Mouse (Mus musculus): ENCODE measurements around the gene Hcn1. TPM values are rescaled to one million over a fixed set of nuclear protein-coding genes. Genes with fewer than 3 reads are reported as not detected.
A peak's percentile ranks its signal among the peaks of the same experiment; 100 is the strongest.

Hcn1 gene
- polyA plus RNA-seq (2016; fragmentation: Nextera tagmentation; extraction: Ambion mirVana) = 0.02 and 0.04 TPM in 2 replicates

DNA sequence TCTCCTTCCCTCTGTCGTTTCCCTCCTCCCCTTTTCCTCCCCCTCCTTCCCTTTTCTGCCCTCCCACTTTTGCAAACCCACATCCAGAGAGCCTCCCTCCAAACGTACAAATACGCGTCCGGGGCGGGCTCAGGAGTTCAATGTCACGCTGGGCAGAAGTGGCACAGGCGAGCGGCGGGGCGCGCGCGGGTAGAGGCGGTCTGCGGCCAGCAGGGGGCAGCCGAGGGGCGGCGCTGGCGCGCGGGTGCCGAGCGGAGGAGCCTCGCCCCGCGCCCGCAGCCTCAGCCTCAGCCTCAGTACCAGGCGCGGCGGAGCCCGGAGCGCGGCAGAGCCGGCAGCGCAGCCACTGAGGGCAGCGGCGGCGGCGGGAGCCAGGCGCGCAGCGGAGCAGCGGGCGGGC is at the start of gene Hcn1:
Hcn1 (plus strand) TSS at position 140 of the 400 bp plus-strand sequence.
- peak; percentile 85 for ATAC-seq
- Histone ChIP-seq H3K27ac (no peak within 1 kb of the TSS), H3K4me3 (peak within 1 kb of the TSS; percentile 50), H3K4me2 (peak within 1 kb of the TSS; percentile 73), H3K27me3 (replicated peaks) (peaks cover 33% of the 10 kb centered on the region), H3K9ac (no peak within 1 kb of the TSS), H3K36me3 (no peaks in the 10 kb centered on the region), H3K4me1 (peaks cover 10% of the 10 kb centered on the region), H3K9me3 (replicated peaks) (no peaks in the 10 kb centered on the region)
- under 1% methylated on average over 42 of the region's 45 CpGs for WGBS (ENCODE audit: insufficient replicate concordance)

GRCm38 (mm10) chr13:117567251-117567650 is 34.9 kb upstream of the Hcn1 start:
- 69% methylated on average over 8 of the region's 8 CpGs for WGBS (ENCODE audit: insufficient replicate concordance)
- Histone ChIP-seq H3K27me3 (replicated peaks) (no peaks in the 10 kb centered on the region), H3K9me3 (replicated peaks) (no peaks in the 10 kb centered on the region), H3K36me3 (no peaks in the 10 kb centered on the region), H3K4me1 (no peaks in the 10 kb centered on the region), H3K9ac (no peak overlapping the region), H3K27ac (no peak overlapping the region), H3K4me3 (no peak overlapping the region), H3K4me2 (no peak overlapping the region)
- no peak for ATAC-seq

- no peaks in the 10 kb centered on the region for H3K27me3 ChIP-seq (replicated peaks)
- H3K36me3 ChIP-seq = no peaks in the 10 kb centered on the region
- no peak overlapping the region for H3K4me3 ChIP-seq
- no peak for ATAC-seq
- H3K4me2 ChIP-seq = no peak overlapping the region
- WGBS (ENCODE audit: insufficient replicate concordance) = 64% methylated on average over 3 of the region's 3 CpGs
- no peaks in the 10 kb centered on the region for H3K9me3 ChIP-seq (replicated peaks)
- no peaks in the 10 kb centered on the region for H3K4me1 ChIP-seq
- H3K27ac ChIP-seq = no peak overlapping the region
- H3K9ac ChIP-seq = no peak overlapping the region
These were observed 30.4 kb upstream of the Hcn1 start for GRCm38 (mm10) chr13:117571747-117572146.

GRCm38 (mm10) chr13:117594494-117595182 is 7.5 kb upstream of the Hcn1 start:
- Histone ChIP-seq H3K4me3 (no peak overlapping the region), H3K4me2 (no peak overlapping the region), H3K9ac (no peak overlapping the region), H3K36me3 (no peaks in the 10 kb centered on the region), H3K4me1 (no peaks in the 10 kb centered on the region), H3K27ac (no peak overlapping the region), H3K9me3 (replicated peaks) (no peaks in the 10 kb centered on the region), H3K27me3 (replicated peaks) (no peaks in the 10 kb centered on the region)
- ATAC-seq = no peak
- WGBS (ENCODE audit: insufficient replicate concordance) = 59% methylated on average over 10 of the region's 10 CpGs

DNA sequence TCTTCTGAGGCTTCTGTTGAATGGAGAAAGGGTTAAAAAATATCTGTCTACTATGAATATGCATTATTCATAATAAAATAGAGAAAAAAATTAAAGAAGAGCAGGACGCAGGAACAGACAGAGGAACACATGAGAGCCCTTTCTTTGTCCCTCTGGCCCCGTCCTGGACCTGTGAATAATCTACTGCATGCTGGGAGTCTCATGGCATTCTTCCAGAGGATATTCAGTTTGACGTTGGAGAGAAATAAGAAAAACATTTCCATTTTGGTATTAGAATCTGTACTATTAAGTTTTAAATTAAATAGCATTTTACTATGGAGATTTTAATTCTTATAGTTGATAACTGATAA is 7.0 kb upstream of the Hcn1 start:
- H3K36me3 ChIP-seq = no peaks in the 10 kb centered on the region
- no peaks in the 10 kb centered on the region for H3K4me1 ChIP-seq
- no peak for ATAC-seq
- H3K27ac ChIP-seq = no peak overlapping the region
- no peaks in the 10 kb centered on the region for H3K9me3 ChIP-seq (replicated peaks)
- H3K9ac ChIP-seq = no peak overlapping the region
- no peaks in the 10 kb centered on the region for H3K27me3 ChIP-seq (replicated peaks)
- 57% methylated on average over 3 of the region's 3 CpGs for WGBS (ENCODE audit: insufficient replicate concordance)
- no peak overlapping the region for H3K4me3 ChIP-seq
- no peak overlapping the region for H3K4me2 ChIP-seq

GRCm38 (mm10) chr13:117601331-117601965 is 672 bp upstream of the Hcn1 start:
- Histone ChIP-seq H3K4me1 (peaks cover 10% of the 10 kb centered on the region), H3K9me3 (replicated peaks) (no peaks in the 10 kb centered on the region), H3K4me3 (no peak overlapping the region), H3K4me2 (peak overlapping the region; percentile 73; the same call in 1 of the 2 replicates), H3K27ac (no peak overlapping the region), H3K27me3 (replicated peaks) (peaks cover 33% of the 10 kb centered on the region), H3K9ac (no peak overlapping the region), H3K36me3 (no peaks in the 10 kb centered on the region)
- ATAC-seq = no peak
- WGBS (ENCODE audit: insufficient replicate concordance) = 35% methylated on average over 9 of the region's 9 CpGs

GRCm38 (mm10) chr13:117602617-117603358 is 668 bp downstream of the Hcn1 start:
- WGBS (ENCODE audit: insufficient replicate concordance) = 3% methylated on average over 60 of the region's 62 CpGs

GRCm38 (mm10) chr13:117603421-117603820 is 1.3 kb downstream of the Hcn1 start:
- no peak for ATAC-seq
- Histone ChIP-seq H3K27me3 (replicated peaks) (peaks cover 33% of the 10 kb centered on the region), H3K4me2 (no peak overlapping the region), H3K4me1 (peaks cover 10% of the 10 kb centered on the region), H3K9ac (no peak overlapping the region), H3K36me3 (no peaks in the 10 kb centered on the region), H3K9me3 (replicated peaks) (no peaks in the 10 kb centered on the region), H3K4me3 (no peak overlapping the region), H3K27ac (no peak overlapping the region)
- 18% methylated on average over 11 of the region's 11 CpGs for WGBS (ENCODE audit: insufficient replicate concordance)

More at GRCm38 (mm10) chr13:117602617-117603358, 668 bp downstream of the Hcn1 start:
- H3K4me1 ChIP-seq = peaks cover 10% of the 10 kb centered on the region
- no peak overlapping the region for H3K27ac ChIP-seq
- ATAC-seq = peak; percentile 27; the same call in 1 of the 2 replicates
- H3K36me3 ChIP-seq = no peaks in the 10 kb centered on the region
- peaks cover 33% of the 10 kb centered on the region for H3K27me3 ChIP-seq (replicated peaks)
- H3K4me3 ChIP-seq = peak overlapping the region; percentile 50
- H3K9me3 ChIP-seq (replicated peaks) = no peaks in the 10 kb centered on the region
- no peak overlapping the region for H3K9ac ChIP-seq
- peak overlapping the region; percentile 73 for H3K4me2 ChIP-seq

- H3K9ac ChIP-seq = no peak overlapping the region
- no peak overlapping the region for H3K4me2 ChIP-seq
These were observed 2.0 kb downstream of the Hcn1 start for GRCm38 (mm10) chr13:117604073-117604472.

DNA sequence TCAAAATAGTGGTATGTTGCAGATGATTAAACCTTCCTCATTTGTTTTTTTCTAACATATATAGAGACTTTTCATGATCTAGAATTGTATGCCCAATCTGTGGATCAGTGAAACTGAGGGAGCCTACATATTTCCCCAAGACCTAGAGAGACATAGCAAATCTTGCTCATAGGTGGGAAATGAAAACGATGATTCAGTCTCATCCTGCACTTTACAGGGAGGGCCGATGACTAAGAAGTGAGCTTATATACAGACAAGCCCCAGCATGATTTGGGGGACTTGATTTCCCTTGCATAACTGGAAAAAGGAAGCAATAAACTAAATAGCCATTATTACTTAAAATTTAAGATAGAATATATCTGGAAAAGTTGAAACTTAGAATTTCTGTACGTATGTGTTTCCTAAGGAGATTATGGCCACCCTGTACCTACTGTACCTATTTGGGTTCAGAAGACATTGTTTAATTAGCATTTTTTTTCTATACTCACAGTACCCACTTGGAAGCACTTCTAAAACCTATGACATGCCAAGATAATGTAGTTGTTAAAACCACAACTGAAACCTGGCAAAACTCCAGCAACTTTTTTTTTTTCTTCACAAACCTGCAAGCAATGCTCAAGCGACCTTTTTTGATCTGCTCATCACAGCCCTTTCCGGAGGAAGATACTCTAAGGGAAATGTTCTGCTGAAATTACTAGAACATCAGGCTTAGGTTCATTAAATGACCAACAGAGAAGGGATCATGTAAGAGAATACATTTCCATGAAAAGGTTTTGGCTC is 3.0 kb downstream of the Hcn1 start:
- ATAC-seq = no peak
- Histone ChIP-seq H3K27ac (no peak overlapping the region), H3K4me3 (no peak overlapping the region), H3K27me3 (replicated peaks) (peaks cover 33% of the 10 kb centered on the region), H3K36me3 (no peaks in the 10 kb centered on the region), H3K4me1 (peaks cover 10% of the 10 kb centered on the region), H3K4me2 (no peak overlapping the region), H3K9ac (no peak overlapping the region), H3K9me3 (replicated peaks) (no peaks in the 10 kb centered on the region)
- 66% methylated on average over 5 of the region's 5 CpGs for WGBS (ENCODE audit: insufficient replicate concordance)

More at GRCm38 (mm10) chr13:117604073-117604472, 2.0 kb downstream of the Hcn1 start:
- peaks cover 33% of the 10 kb centered on the region for H3K27me3 ChIP-seq (replicated peaks)
- H3K9me3 ChIP-seq (replicated peaks) = no peaks in the 10 kb centered on the region
- no peak overlapping the region for H3K4me3 ChIP-seq
- H3K36me3 ChIP-seq = no peaks in the 10 kb centered on the region
- no peak overlapping the region for H3K27ac ChIP-seq
- peaks cover 10% of the 10 kb centered on the region for H3K4me1 ChIP-seq
- WGBS (ENCODE audit: insufficient replicate concordance) = 36% methylated on average over 7 of the region's 7 CpGs
- no peak for ATAC-seq

DNA sequence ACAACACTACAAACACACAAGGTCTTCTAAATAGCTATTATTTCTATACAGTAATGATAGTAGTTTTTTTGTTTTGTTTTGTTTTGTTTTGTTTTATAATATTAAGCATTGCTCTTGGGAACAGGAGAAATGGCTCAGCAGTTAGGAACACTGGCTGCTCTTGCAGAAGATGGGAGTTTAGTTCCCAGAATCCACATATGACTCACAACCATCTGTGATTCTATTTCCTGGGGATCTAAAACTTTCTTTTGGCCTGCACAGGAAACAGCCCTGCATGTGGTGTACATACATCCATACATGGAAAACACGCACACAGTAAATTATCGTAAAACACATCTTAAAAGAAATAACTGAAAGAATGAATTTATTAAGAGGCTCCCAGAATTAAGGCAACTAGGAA is 9.8 kb downstream of the Hcn1 start:
- Histone ChIP-seq H3K27me3 (replicated peaks) (no peaks in the 10 kb centered on the region), H3K4me2 (no peak overlapping the region), H3K36me3 (no peaks in the 10 kb centered on the region), H3K9ac (no peak overlapping the region), H3K4me3 (no peak overlapping the region), H3K4me1 (no peaks in the 10 kb centered on the region), H3K27ac (no peak overlapping the region), H3K9me3 (replicated peaks) (no peaks in the 10 kb centered on the region)
- no peak for ATAC-seq
- WGBS (ENCODE audit: insufficient replicate concordance) = 72% methylated on average over 2 of the region's 2 CpGs
